Mouse (Mus musculus): ENCODE results near the gene Trim39. TPM values are rescaled to one million over a fixed set of nuclear protein-coding genes. Genes with fewer than 3 reads are reported as not detected.
"Not testable (repeated sequence)": the region's sequence is repeated elsewhere in the genome, so short reads cannot be mapped to it uniquely, and the experiment has no call there.

Gene Trim39
- polyA plus RNA-seq, 1 experiment, result 44.3 TPM

- H3K36me3 ChIP-seq (ENCODE audit: control insufficient read depth, insufficient read depth, low read length), result no peaks in the 10 kb centered on the region
- no peak overlapping the region for H3K27ac ChIP-seq (ENCODE audit: control insufficient read depth, insufficient read depth, low read depth, low read length)
- TF ChIP-seq POLR2A (IDR thresholded peaks at IDR 0.05; ENCODE audit: control insufficient read depth, low read depth, low read length), result no peak
- TF ChIP-seq CTCF (IDR thresholded peaks at IDR 0.05; ENCODE audit: control insufficient read depth, insufficient read depth, insufficient replicate concordance, low read depth, low read length), result no peak
- no peaks in the 10 kb centered on the region for H3K27me3 ChIP-seq (ENCODE audit: control insufficient read depth, insufficient read depth, low read length)
- H3K4me3 ChIP-seq (ENCODE audit: control insufficient read depth, low read depth, low read length), result no peak overlapping the region
- H3K4me1 ChIP-seq (ENCODE audit: control insufficient read depth, insufficient read depth, low read length), result peaks cover 4% of the 10 kb centered on the region
These were observed 23.2 kb downstream of the Trim39 start for GRCm38 (mm10) chr17:36248886-36249285.

GRCm38 (mm10) chr17:36245741-36246140 lies 26.3 kb downstream of the Trim39 start:
- H3K27me3 ChIP-seq (ENCODE audit: control insufficient read depth, insufficient read depth, low read length), result no peaks in the 10 kb centered on the region
- no peak overlapping the region for H3K4me3 ChIP-seq (ENCODE audit: control insufficient read depth, low read depth, low read length)
- no peaks in the 10 kb centered on the region for H3K4me1 ChIP-seq (ENCODE audit: control insufficient read depth, insufficient read depth, low read length)
- H3K27ac ChIP-seq (ENCODE audit: control insufficient read depth, insufficient read depth, low read depth, low read length), result no peak overlapping the region
- H3K36me3 ChIP-seq (ENCODE audit: control insufficient read depth, insufficient read depth, low read length), result no peaks in the 10 kb centered on the region
- TF ChIP-seq POLR2A (IDR thresholded peaks at IDR 0.05; ENCODE audit: control insufficient read depth, low read depth, low read length), result no peak
- TF ChIP-seq CTCF (IDR thresholded peaks at IDR 0.05; ENCODE audit: control insufficient read depth, insufficient read depth, insufficient replicate concordance, low read depth, low read length), result no peak

- no peak for TF ChIP-seq CTCF (IDR thresholded peaks at IDR 0.05; ENCODE audit: control insufficient read depth, insufficient read depth, insufficient replicate concordance, low read depth, low read length)
- TF ChIP-seq POLR2A (IDR thresholded peaks at IDR 0.05; ENCODE audit: control insufficient read depth, low read depth, low read length), result no peak
- H3K36me3 ChIP-seq (ENCODE audit: control insufficient read depth, insufficient read depth, low read length), result no peaks in the 10 kb centered on the region
These were observed 28.0 kb downstream of the Trim39 start for GRCm38 (mm10) chr17:36244031-36244430.

GRCm38 (mm10) chr17:36240637-36241213 lies 31.3 kb downstream of the Trim39 start:
- no peaks in the 10 kb centered on the region for H3K36me3 ChIP-seq (ENCODE audit: control insufficient read depth, insufficient read depth, low read length)
- no peak overlapping the region for H3K4me3 ChIP-seq (ENCODE audit: control insufficient read depth, low read depth, low read length)
- no peak overlapping the region for H3K27ac ChIP-seq (ENCODE audit: control insufficient read depth, insufficient read depth, low read depth, low read length)
- H3K4me1 ChIP-seq (ENCODE audit: control insufficient read depth, insufficient read depth, low read length), result peaks cover 5% of the 10 kb centered on the region
- no peak for TF ChIP-seq CTCF (IDR thresholded peaks at IDR 0.05; ENCODE audit: control insufficient read depth, insufficient read depth, insufficient replicate concordance, low read depth, low read length)
- no peak for TF ChIP-seq POLR2A (IDR thresholded peaks at IDR 0.05; ENCODE audit: control insufficient read depth, low read depth, low read length)
- H3K27me3 ChIP-seq (ENCODE audit: control insufficient read depth, insufficient read depth, low read length), result no peaks in the 10 kb centered on the region

More at GRCm38 (mm10) chr17:36244031-36244430, 28.0 kb downstream of the Trim39 start:
- Histone ChIP-seq H3K27ac (ENCODE audit: control insufficient read depth, insufficient read depth, low read depth, low read length) (no peak overlapping the region), H3K4me3 (ENCODE audit: control insufficient read depth, low read depth, low read length) (no peak overlapping the region), H3K27me3 (ENCODE audit: control insufficient read depth, insufficient read depth, low read length) (no peaks in the 10 kb centered on the region), H3K4me1 (ENCODE audit: control insufficient read depth, insufficient read depth, low read length) (no peaks in the 10 kb centered on the region)

- Histone ChIP-seq H3K4me3 (ENCODE audit: control insufficient read depth, low read depth, low read length) (no peak overlapping the region; the same call in 1 of the 2 replicates), H3K4me1 (ENCODE audit: control insufficient read depth, insufficient read depth, low read length) (peaks cover 5% of the 10 kb centered on the region), H3K27me3 (ENCODE audit: control insufficient read depth, insufficient read depth, low read length) (no peaks in the 10 kb centered on the region), H3K27ac (ENCODE audit: control insufficient read depth, insufficient read depth, low read depth, low read length) (no peak overlapping the region), H3K36me3 (ENCODE audit: control insufficient read depth, insufficient read depth, low read length) (no peaks in the 10 kb centered on the region)
- no peak for TF ChIP-seq POLR2A (IDR thresholded peaks at IDR 0.05; ENCODE audit: control insufficient read depth, low read depth, low read length)
- TF ChIP-seq CTCF (IDR thresholded peaks at IDR 0.05; ENCODE audit: control insufficient read depth, insufficient read depth, insufficient replicate concordance, low read depth, low read length), result no peak
These were observed 34.6 kb downstream of the Trim39 start for GRCm38 (mm10) chr17:36237321-36237921.

GRCm38 (mm10) chr17:36235300-36235699 lies 36.7 kb downstream of the Trim39 start:
- not testable (repeated sequence) for H3K27ac ChIP-seq (ENCODE audit: control insufficient read depth, insufficient read depth, low read depth, low read length); H3K4me3 ChIP-seq (ENCODE audit: control insufficient read depth, low read depth, low read length); H3K27me3 ChIP-seq (ENCODE audit: control insufficient read depth, insufficient read depth, low read length); H3K36me3 ChIP-seq (ENCODE audit: control insufficient read depth, insufficient read depth, low read length); H3K4me1 ChIP-seq (ENCODE audit: control insufficient read depth, insufficient read depth, low read length)

GRCm38 (mm10) chr17:36233572-36233971 lies 38.5 kb downstream of the Trim39 start:
- TF ChIP-seq POLR2A (IDR thresholded peaks at IDR 0.05; ENCODE audit: control insufficient read depth, low read depth, low read length), result no peak
- no peak for TF ChIP-seq CTCF (IDR thresholded peaks at IDR 0.05; ENCODE audit: control insufficient read depth, insufficient read depth, insufficient replicate concordance, low read depth, low read length)
- H3K4me1 ChIP-seq (ENCODE audit: control insufficient read depth, insufficient read depth, low read length), result peaks cover 5% of the 10 kb centered on the region
- no peaks in the 10 kb centered on the region for H3K27me3 ChIP-seq (ENCODE audit: control insufficient read depth, insufficient read depth, low read length)
- no peak overlapping the region for H3K27ac ChIP-seq (ENCODE audit: control insufficient read depth, insufficient read depth, low read depth, low read length)
- no peaks in the 10 kb centered on the region for H3K36me3 ChIP-seq (ENCODE audit: control insufficient read depth, insufficient read depth, low read length)
- H3K4me3 ChIP-seq (ENCODE audit: control insufficient read depth, low read depth, low read length), result no peak overlapping the region

Data from testis, adult 2 months (tissue).